Mouse (Mus musculus) heart, embryonic 15.5 days (tissue): ENCODE results near the gene Crygs. TPM values are rescaled to one million over a fixed set of nuclear protein-coding genes. Genes with fewer than 3 reads are reported as not detected.

Experiments used
- ATAC-seq: fragments of 200-750 bp; cut with Nextera tagmentation; replicated peaks from 2 replicates; pipeline ENCODE4 v1.8.0; 2017; ENCODE audit warnings: low read depth, moderate TSS enrichment; ENCODE audit not compliant: insufficient number of reproducible peaks, insufficient read depth, low FRiP score
- H3K27ac ChIP-seq: fragments of 300-500 bp; sonication (generic); 2 replicates; pipeline ENCODE4 v1.5.1; 2015; ENCODE audit warnings: mild to moderate bottlenecking, inconsistent platforms
- H3K27me3 ChIP-seq: fragments of 300-500 bp; sonication (generic); 2 replicates; pipeline ENCODE4 v1.6.1; 2015; ENCODE audit warnings: inconsistent platforms
- H3K36me3 ChIP-seq: fragments of 300-500 bp; sonication (generic); 2 replicates; pipeline ENCODE4 v1.6.1; 2015; ENCODE audit warnings: mild to moderate bottlenecking, inconsistent platforms
- H3K4me1 ChIP-seq: fragments of 300-500 bp; sonication (generic); replicated peaks from 2 replicates; pipeline ENCODE4 v1.6.1; 2015; ENCODE audit warnings: inconsistent platforms
- H3K4me2 ChIP-seq: fragments of 300-500 bp; sonication (generic); 2 replicates; pipeline ENCODE4 v1.6.1; 2015; ENCODE audit warnings: inconsistent platforms, mild to moderate bottlenecking, moderate library complexity
- H3K4me3 ChIP-seq: fragments of 300-500 bp; sonication (generic); 2 replicates; pipeline ENCODE4 v1.5.1; 2015; ENCODE audit warnings: mild to moderate bottlenecking, inconsistent platforms
- H3K9ac ChIP-seq: fragments of 300-500 bp; sonication (generic); 2 replicates; pipeline ENCODE4 v1.6.1; 2015; ENCODE audit warnings: mild to moderate bottlenecking, inconsistent platforms
- H3K9me3 ChIP-seq: fragments of 300-500 bp; sonication (generic); replicated peaks from 2 replicates; pipeline ENCODE4 v1.6.1; 2016; ENCODE audit warnings: inconsistent platforms
- WGBS: fragments of 180-500 bp; shearing (Covaris S2); methylation state at CpG from one replicate; pipeline ENCODE4 v1.1.7; 2015; ENCODE audit warnings: mixed read lengths; 5-methylcytosine and 5-hydroxymethylcytosine counted together
- polyA plus RNA-seq: library from polyadenylated mRNA; unstranded; fragments of >200 nt; fragmentation: Nextera tagmentation; extraction: Ambion mirVana; gene quantifications from 2 replicates; pipeline ENCODE4 v1.2.1, GENCODE M21; 2015

The Crygs gene
- polyA plus RNA-seq, 1 experiment from 2014 or later, result not detected

DNA sequence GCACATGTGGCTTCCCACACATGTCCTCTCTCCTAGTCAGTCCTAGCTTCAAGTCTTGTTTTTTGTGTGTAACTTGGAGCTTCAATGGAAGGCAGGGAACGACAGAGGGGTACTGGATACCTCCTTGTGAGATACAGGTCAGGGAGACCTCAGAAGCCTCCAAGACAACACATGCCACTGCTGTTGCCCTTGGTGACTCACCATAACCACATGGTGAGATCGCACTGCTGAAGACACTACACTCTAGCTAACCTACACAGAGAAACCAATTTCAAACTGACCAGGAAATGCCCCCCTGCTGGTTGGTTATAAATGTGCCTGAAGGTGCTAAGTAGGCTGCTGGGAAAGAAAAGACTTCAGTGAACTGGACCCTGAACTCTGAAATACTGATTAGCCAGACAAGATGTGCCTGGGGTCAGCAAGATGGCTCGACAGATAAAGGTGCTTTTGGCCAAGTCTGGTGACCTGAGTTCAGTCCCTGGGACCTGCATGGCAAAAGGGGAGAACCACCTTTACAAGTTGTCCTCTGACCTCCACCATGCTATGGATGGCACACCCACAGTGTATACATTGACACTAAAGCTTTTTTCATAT is 21.7 kb upstream of the Crygs start:
- Histone ChIP-seq H3K9me3 (no peaks in the 10 kb centered on the region), H3K9ac (no peak overlapping the region), H3K4me2 (no peak overlapping the region), H3K27ac (no peak overlapping the region), H3K4me1 (no peaks in the 10 kb centered on the region), H3K36me3 (peaks cover 11% of the 10 kb centered on the region; the same call in 1 of the 2 replicates), H3K4me3 (no peak overlapping the region), H3K27me3 (no peaks in the 10 kb centered on the region)
- ATAC-seq, result no peak
- 85% methylated on average over 3 of the region's 3 CpGs for WGBS

- 32% methylated on average over 8 of the region's 8 CpGs for WGBS
- ATAC-seq, result no peak
- H3K4me3 ChIP-seq, result no peak overlapping the region
Measured at GRCm38 (mm10) chr16:22820731-22821130, 9.4 kb upstream of the Crygs start.

DNA sequence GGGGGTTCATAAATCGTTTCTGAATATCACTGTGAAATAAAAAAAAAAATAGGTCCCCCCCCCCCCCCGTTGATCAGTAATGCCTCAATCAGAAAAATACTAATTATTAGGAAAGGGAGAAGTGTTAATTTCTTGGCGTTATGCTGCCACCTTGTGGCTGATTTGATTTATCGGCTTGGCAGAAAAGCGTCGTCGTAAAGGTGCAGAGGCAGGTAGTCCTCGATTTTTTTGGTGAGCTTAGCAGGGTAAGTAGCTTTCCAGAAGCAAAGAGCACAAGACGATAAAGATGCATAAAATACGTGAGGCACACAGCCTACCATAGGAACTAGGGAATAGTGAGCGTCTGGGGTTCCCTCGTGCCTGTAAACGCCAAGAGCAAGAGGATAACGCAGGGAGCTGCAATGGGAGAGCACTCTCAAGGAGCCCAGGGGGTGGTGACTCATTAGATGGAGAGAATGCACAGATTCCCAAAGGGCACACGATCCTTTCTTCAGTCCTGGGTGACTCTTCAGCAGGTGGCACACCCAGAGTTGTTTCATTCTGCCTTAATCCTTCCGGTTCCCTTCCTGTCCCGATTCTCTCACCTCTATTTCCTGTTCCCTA is 3.8 kb downstream of the Crygs start:
- H3K27me3 ChIP-seq, result peaks cover 8% of the 10 kb centered on the region; the same call in 1 of the 2 replicates
- H3K4me3 ChIP-seq, result no peak overlapping the region
- 13% methylated on average over 17 of the region's 17 CpGs for WGBS
- ATAC-seq, result no peak
- H3K4me1 ChIP-seq, result peaks cover 4% of the 10 kb centered on the region; the same call in 1 of the 2 replicates
- H3K36me3 ChIP-seq, result no peaks in the 10 kb centered on the region
- H3K9ac ChIP-seq, result no peak overlapping the region
- no peaks in the 10 kb centered on the region for H3K9me3 ChIP-seq
- no peak overlapping the region for H3K27ac ChIP-seq
- H3K4me2 ChIP-seq, result peak overlapping the region; percentile 50

More at GRCm38 (mm10) chr16:22820731-22821130, 9.4 kb upstream of the Crygs start:
- Histone ChIP-seq H3K9ac (no peak overlapping the region), H3K27ac (no peak overlapping the region), H3K4me1 (no peaks in the 10 kb centered on the region), H3K27me3 (no peaks in the 10 kb centered on the region), H3K36me3 (peaks cover 9% of the 10 kb centered on the region), H3K4me2 (no peak overlapping the region), H3K9me3 (no peaks in the 10 kb centered on the region)

DNA sequence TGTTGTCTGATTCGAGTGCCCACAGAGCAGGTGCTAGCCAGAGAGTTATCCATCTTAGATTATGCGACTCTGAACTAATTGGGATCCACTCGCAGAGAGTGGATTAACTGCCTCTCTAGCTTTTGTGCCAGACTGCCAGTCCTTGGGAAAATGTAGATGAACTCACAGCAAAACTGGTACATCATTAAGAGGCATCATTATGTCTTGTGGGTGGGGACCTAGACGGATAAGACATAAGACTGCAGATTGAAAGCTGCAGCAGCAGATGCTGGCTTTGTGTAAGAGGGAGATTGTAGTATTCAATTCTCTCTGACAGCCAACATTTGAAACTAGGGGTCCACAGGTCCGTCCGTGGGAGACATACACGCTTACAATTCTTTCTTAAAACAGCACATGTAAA is 8.6 kb downstream of the Crygs start:
- Histone ChIP-seq H3K27ac (no peak overlapping the region), H3K36me3 (no peaks in the 10 kb centered on the region), H3K27me3 (0 out of 2 replicates have a peak, but pooled peaks cover 3% of the 10 kb centered on the region), H3K4me3 (no peak overlapping the region), H3K9me3 (no peaks in the 10 kb centered on the region), H3K4me2 (no peak overlapping the region), H3K9ac (no peak overlapping the region), H3K4me1 (peaks cover 3% of the 10 kb centered on the region; the same call in 1 of the 2 replicates)
- no peak for ATAC-seq
- 78% methylated on average over 7 of the region's 7 CpGs for WGBS

DNA sequence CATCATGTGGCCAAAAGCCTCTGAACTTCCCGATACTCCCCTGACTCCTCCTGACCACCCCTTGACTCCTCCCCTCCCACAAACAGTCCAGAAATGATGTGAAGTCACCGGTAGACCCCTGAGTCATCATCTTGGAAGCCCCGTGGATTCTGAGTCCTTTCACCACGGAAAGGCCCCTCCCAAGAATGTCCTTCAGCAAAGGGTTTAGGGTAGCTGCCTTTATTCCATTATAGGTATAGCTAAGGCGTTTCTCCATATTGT is 10.6 kb downstream of the Crygs start:
- no peaks in the 10 kb centered on the region for H3K4me1 ChIP-seq
- no peak overlapping the region for H3K4me2 ChIP-seq
- 56% methylated on average over 5 of the region's 5 CpGs for WGBS
- no peak for ATAC-seq
- no peak overlapping the region for H3K27ac ChIP-seq
- no peaks in the 10 kb centered on the region for H3K36me3 ChIP-seq
- H3K27me3 ChIP-seq, result peaks cover 4% of the 10 kb centered on the region; the same call in 1 of the 2 replicates
- H3K9ac ChIP-seq, result no peak overlapping the region
- H3K4me3 ChIP-seq, result no peak overlapping the region
- H3K9me3 ChIP-seq, result no peaks in the 10 kb centered on the region

- no peaks in the 10 kb centered on the region for H3K36me3 ChIP-seq
- peaks cover 4% of the 10 kb centered on the region; the same call in 1 of the 2 replicates for H3K27me3 ChIP-seq
- no peaks in the 10 kb centered on the region for H3K4me1 ChIP-seq
- H3K9me3 ChIP-seq, result no peaks in the 10 kb centered on the region
- no peak for ATAC-seq
- H3K4me2 ChIP-seq, result no peak overlapping the region
- WGBS, result 66% methylated on average over 6 of the region's 6 CpGs
- no peak overlapping the region for H3K27ac ChIP-seq
- H3K4me3 ChIP-seq, result no peak overlapping the region
- H3K9ac ChIP-seq, result no peak overlapping the region
Measured at GRCm38 (mm10) chr16:22800026-22800848, 11.1 kb downstream of the Crygs start.

DNA sequence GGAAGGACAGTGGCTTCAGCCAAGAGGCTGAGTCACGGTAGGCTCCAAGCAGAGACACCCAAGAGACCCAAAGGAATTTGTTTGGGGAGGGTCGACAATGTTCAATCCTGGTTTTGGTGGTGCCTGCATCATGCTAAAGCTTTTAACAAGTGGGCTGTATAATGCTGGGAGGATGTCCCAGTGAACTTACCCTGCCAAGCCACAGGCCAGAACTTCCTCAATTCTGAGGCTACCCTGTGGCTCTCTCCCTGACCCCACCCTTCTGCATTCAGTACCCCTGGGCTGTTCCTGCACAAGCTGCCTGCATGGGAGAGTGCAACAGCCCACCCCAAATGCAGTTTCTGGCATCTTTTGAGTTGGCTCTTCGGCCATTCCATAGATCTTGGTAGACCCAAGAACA is 12.9 kb downstream of the Crygs start:
- 69% methylated on average over 3 of the region's 3 CpGs for WGBS
- no peaks in the 10 kb centered on the region for H3K4me1 ChIP-seq
- no peak overlapping the region for H3K27ac ChIP-seq
- no peak overlapping the region for H3K4me2 ChIP-seq
- no peak for ATAC-seq
- peaks cover 14% of the 10 kb centered on the region for H3K27me3 ChIP-seq
- no peaks in the 10 kb centered on the region for H3K36me3 ChIP-seq
- H3K9me3 ChIP-seq, result no peaks in the 10 kb centered on the region
- no peak overlapping the region for H3K4me3 ChIP-seq
- no peak overlapping the region for H3K9ac ChIP-seq

DNA sequence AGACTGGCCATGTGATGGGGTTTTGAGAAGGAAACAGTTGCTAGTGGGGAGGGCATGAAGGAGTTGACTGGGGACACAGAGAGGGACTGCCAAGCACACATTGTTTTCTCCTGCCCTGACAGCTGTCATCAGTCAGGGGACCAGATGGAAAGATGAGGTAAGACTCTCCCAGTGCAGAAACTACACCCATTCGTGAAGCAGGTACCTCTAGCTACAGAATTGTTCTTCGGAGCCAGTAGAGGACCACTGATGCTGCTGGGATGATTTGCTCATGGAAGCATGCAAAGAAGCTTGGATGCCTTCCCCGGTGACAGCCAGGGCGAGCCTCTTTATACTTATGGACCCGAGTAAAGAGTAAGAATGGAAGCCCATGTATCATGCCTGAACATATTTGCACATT is 13.9 kb downstream of the Crygs start:
- no peak for ATAC-seq
- Histone ChIP-seq H3K27me3 (peaks cover 14% of the 10 kb centered on the region), H3K9ac (no peak overlapping the region), H3K4me3 (no peak overlapping the region), H3K36me3 (no peaks in the 10 kb centered on the region), H3K4me2 (no peak overlapping the region), H3K27ac (no peak overlapping the region), H3K4me1 (no peaks in the 10 kb centered on the region), H3K9me3 (no peaks in the 10 kb centered on the region)
- 63% methylated on average over 5 of the region's 5 CpGs for WGBS

DNA sequence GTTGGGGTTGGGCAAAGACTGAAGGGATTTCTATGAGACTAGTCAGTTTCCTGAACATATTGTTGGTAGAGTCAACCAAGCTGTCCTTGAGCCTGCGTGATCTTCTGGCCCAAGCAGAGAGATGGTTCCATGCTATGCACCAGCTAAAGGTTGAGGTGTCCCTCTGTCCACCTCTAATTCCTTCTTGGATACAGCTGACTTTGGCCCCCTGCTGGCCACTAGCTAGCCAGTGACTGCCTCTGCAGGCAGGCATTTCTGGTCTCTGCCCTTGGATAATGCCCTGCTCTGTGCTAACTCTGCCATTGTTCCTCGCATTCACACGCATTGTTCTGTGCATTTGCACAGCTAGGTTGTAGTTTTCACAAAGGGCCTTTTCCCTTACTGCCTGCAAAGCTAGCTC is 15.9 kb downstream of the Crygs start:
- Histone ChIP-seq H3K27me3 (peaks cover 14% of the 10 kb centered on the region), H3K9ac (no peak overlapping the region), H3K36me3 (no peaks in the 10 kb centered on the region), H3K4me1 (no peaks in the 10 kb centered on the region), H3K4me3 (no peak overlapping the region), H3K9me3 (no peaks in the 10 kb centered on the region), H3K4me2 (no peak overlapping the region), H3K27ac (no peak overlapping the region)
- 75% methylated on average over 3 of the region's 3 CpGs for WGBS
- no peak for ATAC-seq

DNA sequence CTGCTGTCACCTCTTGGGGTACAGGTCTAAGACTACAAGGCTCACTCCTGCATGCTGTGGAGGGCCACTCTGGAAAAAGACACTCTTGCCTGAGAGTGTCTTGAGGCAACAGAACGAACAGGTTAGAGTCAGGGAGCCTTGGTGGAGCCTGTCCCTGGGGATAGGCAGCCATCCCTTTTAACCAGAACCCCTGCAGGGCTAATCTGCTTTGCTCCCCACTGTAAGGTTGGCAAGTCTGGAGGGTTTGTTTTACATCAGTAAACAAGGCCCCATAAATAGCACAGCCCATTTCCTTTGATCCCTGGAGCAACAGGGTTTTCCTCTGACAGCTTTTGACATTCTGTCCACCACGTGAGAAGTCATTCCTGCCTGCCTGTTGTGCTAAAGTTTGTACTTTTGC is 20.1 kb downstream of the Crygs start:
- H3K4me3 ChIP-seq, result no peak overlapping the region

GRCm38 (mm10) chr16:22789908-22790367 is 21.4 kb downstream of the Crygs start:
- Histone ChIP-seq H3K4me1 (peaks cover 4% of the 10 kb centered on the region; the same call in 1 of the 2 replicates), H3K27ac (no peak overlapping the region), H3K36me3 (no peaks in the 10 kb centered on the region), H3K27me3 (peaks cover 9% of the 10 kb centered on the region; the same call in 1 of the 2 replicates), H3K4me3 (no peak overlapping the region), H3K4me2 (no peak overlapping the region), H3K9me3 (no peaks in the 10 kb centered on the region), H3K9ac (no peak overlapping the region)
- no peak for ATAC-seq
- 41% methylated on average over 10 of the region's 10 CpGs for WGBS

More for the DNA sequence above, 20.1 kb downstream of the Crygs start:
- no peaks in the 10 kb centered on the region for H3K36me3 ChIP-seq
- peaks cover 4% of the 10 kb centered on the region; the same call in 1 of the 2 replicates for H3K4me1 ChIP-seq
- no peak overlapping the region for H3K9ac ChIP-seq
- H3K27me3 ChIP-seq, result peaks cover 11% of the 10 kb centered on the region; the same call in 1 of the 2 replicates
- 19% methylated on average over 2 of the region's 2 CpGs for WGBS
- no peak overlapping the region for H3K4me2 ChIP-seq
- H3K27ac ChIP-seq, result no peak overlapping the region
- no peaks in the 10 kb centered on the region for H3K9me3 ChIP-seq
- no peak for ATAC-seq
